Mouse (Mus musculus): ENCODE results near the gene Inpp4b. TPM values are rescaled to one million over a fixed set of nuclear protein-coding genes. Genes with fewer than 3 reads are reported as not detected.
"Not testable (repeated sequence)": the region's sequence is repeated elsewhere in the genome, so short reads cannot be mapped to it uniquely, and the experiment has no call there.

Inpp4b gene
- polyA plus RNA-seq, 1 experiment from 2014 or later: 10.2 TPM

GRCm38 (mm10) chr8:81996239-81996638 lies 653.9 kb downstream of the Inpp4b start:
- Histone ChIP-seq H3K4me2 (no peak overlapping the region), H3K9ac (no peak overlapping the region), H3K27ac (ENCODE audit: poor library complexity, severe bottlenecking) (no peak overlapping the region), H3K36me3 (no peaks in the 10 kb centered on the region), H3K4me3 (no peak overlapping the region), H3K9me3 (replicated peaks) (no peaks in the 10 kb centered on the region), H3K4me1 (replicated peaks) (no peaks in the 10 kb centered on the region), H3K27me3 (replicated peaks) (no peaks in the 10 kb centered on the region)
- ATAC-seq (ENCODE audit: insufficient number of reproducible peaks, low FRiP score): no peak
- 83% methylated on average over 3 of the region's 3 CpGs for WGBS

DNA sequence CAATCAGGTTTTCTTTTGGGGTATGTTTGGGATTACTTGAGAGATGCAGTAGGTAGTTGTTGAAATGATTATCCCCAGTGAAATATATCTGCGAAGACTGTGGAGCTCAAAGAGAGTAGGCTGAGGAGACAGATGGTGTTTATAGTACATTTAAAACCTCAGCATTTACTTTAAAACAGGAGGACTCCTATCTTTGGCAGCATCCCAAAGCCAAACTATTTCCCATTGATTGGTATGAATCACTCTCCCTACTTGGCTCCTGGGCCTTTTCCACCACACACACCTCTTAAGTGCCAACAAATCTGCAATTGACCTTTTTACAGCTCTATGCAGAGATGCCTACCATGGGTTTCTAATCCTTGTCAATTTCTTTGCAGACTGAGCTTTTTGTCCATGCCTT lies 654.5 kb downstream of the Inpp4b start:
- ATAC-seq (ENCODE audit: insufficient number of reproducible peaks, low FRiP score): no peak
- Histone ChIP-seq H3K4me2 (no peak overlapping the region), H3K9ac (no peak overlapping the region), H3K9me3 (replicated peaks) (no peaks in the 10 kb centered on the region), H3K4me1 (replicated peaks) (no peaks in the 10 kb centered on the region), H3K4me3 (no peak overlapping the region), H3K36me3 (no peaks in the 10 kb centered on the region), H3K27me3 (replicated peaks) (no peaks in the 10 kb centered on the region), H3K27ac (ENCODE audit: poor library complexity, severe bottlenecking) (no peak overlapping the region)
- 90% methylated on average over 1 of the region's 1 CpGs for WGBS

DNA sequence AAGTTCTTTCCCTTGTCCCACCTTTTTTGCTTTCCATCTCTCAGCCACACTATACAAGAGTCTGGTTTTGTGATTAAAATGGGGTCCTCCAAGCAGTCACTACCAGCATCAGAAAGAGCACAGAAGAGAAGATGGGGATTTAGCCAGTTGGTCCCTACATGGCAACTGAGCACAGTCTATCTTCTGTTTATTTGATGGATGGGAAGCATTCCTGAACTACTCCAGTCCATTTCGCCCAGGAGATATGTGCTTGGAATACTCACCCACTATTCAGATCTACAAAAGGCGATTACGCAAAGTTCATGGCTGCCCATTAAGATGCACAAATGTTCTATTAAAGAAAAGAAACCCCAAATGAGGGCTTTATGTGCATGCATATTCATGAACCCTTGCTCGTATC lies 661.8 kb downstream of the Inpp4b start:
- 83% methylated on average over 4 of the region's 4 CpGs for WGBS
- Histone ChIP-seq H3K36me3 (no peaks in the 10 kb centered on the region), H3K9me3 (replicated peaks) (no peaks in the 10 kb centered on the region), H3K4me1 (replicated peaks) (no peaks in the 10 kb centered on the region), H3K27ac (ENCODE audit: poor library complexity, severe bottlenecking) (no peak overlapping the region), H3K9ac (no peak overlapping the region), H3K4me3 (no peak overlapping the region), H3K4me2 (no peak overlapping the region), H3K27me3 (replicated peaks) (no peaks in the 10 kb centered on the region)
- no peak for ATAC-seq (ENCODE audit: insufficient number of reproducible peaks, low FRiP score)

DNA sequence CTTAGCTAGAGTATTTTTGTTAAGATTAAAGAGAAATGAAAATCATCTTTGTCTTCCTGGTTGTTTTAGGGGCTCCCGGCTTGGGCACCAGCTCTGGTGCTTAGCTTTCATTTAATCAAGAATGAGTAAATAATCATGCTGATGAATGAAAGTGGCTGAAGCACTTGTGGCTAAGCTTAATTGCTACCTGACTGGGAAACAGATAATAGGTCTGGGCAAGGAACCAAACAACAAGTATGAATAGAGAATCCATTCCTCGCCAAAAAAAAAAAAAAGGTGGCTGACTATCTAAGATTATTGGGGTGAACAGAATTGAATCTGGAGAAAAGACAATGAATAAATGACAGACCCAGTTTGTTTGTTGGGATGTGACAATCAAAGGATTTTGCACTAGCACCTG lies 663.1 kb downstream of the Inpp4b start:
- Histone ChIP-seq H3K4me3 (no peak overlapping the region), H3K9me3 (replicated peaks) (no peaks in the 10 kb centered on the region), H3K4me1 (replicated peaks) (no peaks in the 10 kb centered on the region), H3K27ac (ENCODE audit: poor library complexity, severe bottlenecking) (no peak overlapping the region), H3K36me3 (no peaks in the 10 kb centered on the region), H3K4me2 (no peak overlapping the region), H3K27me3 (replicated peaks) (no peaks in the 10 kb centered on the region), H3K9ac (no peak overlapping the region)
- WGBS: 82% methylated on average over 2 of the region's 2 CpGs
- ATAC-seq (ENCODE audit: insufficient number of reproducible peaks, low FRiP score): no peak

GRCm38 (mm10) chr8:82017792-82018191 lies 675.4 kb downstream of the Inpp4b start:
- ATAC-seq (ENCODE audit: insufficient number of reproducible peaks, low FRiP score): no peak
- no peaks in the 10 kb centered on the region for H3K9me3 ChIP-seq (replicated peaks)
- 92% methylated on average over 5 of the region's 5 CpGs for WGBS
- no peak overlapping the region for H3K4me3 ChIP-seq
- no peak overlapping the region for H3K4me2 ChIP-seq
- H3K27ac ChIP-seq (ENCODE audit: poor library complexity, severe bottlenecking): no peak overlapping the region
- H3K36me3 ChIP-seq: no peaks in the 10 kb centered on the region
- no peaks in the 10 kb centered on the region for H3K27me3 ChIP-seq (replicated peaks)
- no peaks in the 10 kb centered on the region for H3K4me1 ChIP-seq (replicated peaks)
- no peak overlapping the region for H3K9ac ChIP-seq

DNA sequence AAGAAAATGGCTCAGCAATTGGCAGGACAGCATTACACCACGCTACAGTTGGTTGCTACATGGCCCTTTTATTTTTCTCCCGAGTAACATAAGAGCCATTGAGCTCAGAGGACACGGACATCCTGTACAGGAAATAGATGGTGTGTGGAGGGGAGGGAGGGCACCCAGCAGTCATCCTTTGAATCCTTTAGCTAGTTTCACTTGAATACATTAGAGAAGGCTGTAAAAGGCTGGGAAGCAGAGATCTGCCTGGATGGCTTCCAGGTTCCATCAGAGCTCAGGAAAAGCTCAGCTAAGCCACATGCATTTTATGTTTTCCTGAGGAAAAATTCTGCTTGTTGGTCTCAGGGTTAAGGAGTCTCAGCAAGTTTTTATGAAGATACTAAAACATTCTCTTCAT lies 685.0 kb downstream of the Inpp4b start:
- no peaks in the 10 kb centered on the region for H3K9me3 ChIP-seq (replicated peaks)
- H3K27ac ChIP-seq (ENCODE audit: poor library complexity, severe bottlenecking): no peak overlapping the region
- H3K27me3 ChIP-seq (replicated peaks): no peaks in the 10 kb centered on the region
- H3K9ac ChIP-seq: no peak overlapping the region
- H3K4me1 ChIP-seq (replicated peaks): peaks cover 4% of the 10 kb centered on the region; the same call in 1 of the 2 replicates
- H3K36me3 ChIP-seq: no peaks in the 10 kb centered on the region
- H3K4me2 ChIP-seq: no peak overlapping the region
- 52% methylated on average over 3 of the region's 3 CpGs for WGBS
- H3K4me3 ChIP-seq: no peak overlapping the region
- no peak for ATAC-seq (ENCODE audit: insufficient number of reproducible peaks, low FRiP score)

GRCm38 (mm10) chr8:82028896-82029295 lies 686.5 kb downstream of the Inpp4b start:
- no peak overlapping the region for H3K4me3 ChIP-seq
- H3K4me2 ChIP-seq: no peak overlapping the region
- no peak overlapping the region for H3K9ac ChIP-seq
- no peak overlapping the region for H3K27ac ChIP-seq (ENCODE audit: poor library complexity, severe bottlenecking)
- WGBS: 26% methylated on average over 1 of the region's 1 CpGs
- H3K27me3 ChIP-seq (replicated peaks): no peaks in the 10 kb centered on the region
- H3K4me1 ChIP-seq (replicated peaks): peaks cover 4% of the 10 kb centered on the region; the same call in 1 of the 2 replicates
- H3K36me3 ChIP-seq: no peaks in the 10 kb centered on the region
- ATAC-seq (ENCODE audit: insufficient number of reproducible peaks, low FRiP score): no peak
- H3K9me3 ChIP-seq (replicated peaks): no peaks in the 10 kb centered on the region

DNA sequence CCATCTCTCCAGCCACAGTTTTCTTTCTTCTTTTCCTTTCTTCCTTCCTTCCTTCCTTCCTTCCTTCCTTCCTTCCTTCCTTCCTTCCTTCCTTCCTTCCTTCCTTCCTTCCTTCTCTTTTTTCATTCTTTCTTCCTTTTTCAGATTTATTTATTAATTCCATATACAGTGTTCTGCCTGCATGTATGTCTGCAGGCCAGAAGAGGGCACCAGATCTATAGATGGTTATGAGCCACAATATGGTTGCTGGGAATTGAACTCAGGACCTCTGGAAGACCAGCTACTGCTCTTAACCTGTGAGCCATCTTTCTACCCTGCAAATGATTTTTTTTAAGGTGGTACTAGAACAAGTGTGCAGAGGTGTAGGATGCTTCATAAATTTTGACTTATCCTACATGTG lies 689.7 kb downstream of the Inpp4b start:
- H3K9me3 ChIP-seq (replicated peaks); ATAC-seq (ENCODE audit: insufficient number of reproducible peaks, low FRiP score); H3K4me2 ChIP-seq; H3K27ac ChIP-seq (ENCODE audit: poor library complexity, severe bottlenecking); H3K36me3 ChIP-seq; H3K4me3 ChIP-seq; H3K27me3 ChIP-seq (replicated peaks); H3K9ac ChIP-seq; H3K4me1 ChIP-seq (replicated peaks): not testable (repeated sequence)

- Histone ChIP-seq H3K27ac (ENCODE audit: poor library complexity, severe bottlenecking) (no peak overlapping the region), H3K27me3 (replicated peaks) (no peaks in the 10 kb centered on the region), H3K4me3 (no peak overlapping the region), H3K9me3 (replicated peaks) (no peaks in the 10 kb centered on the region), H3K4me1 (replicated peaks) (no peaks in the 10 kb centered on the region), H3K9ac (no peak overlapping the region), H3K4me2 (no peak overlapping the region), H3K36me3 (no peaks in the 10 kb centered on the region)
- 66% methylated on average over 3 of the region's 3 CpGs for WGBS
- ATAC-seq (ENCODE audit: insufficient number of reproducible peaks, low FRiP score): no peak
Observed at GRCm38 (mm10) chr8:82054030-82054429, 711.7 kb downstream of the Inpp4b start.

- no peak for ATAC-seq (ENCODE audit: insufficient number of reproducible peaks, low FRiP score)
- H3K4me3 ChIP-seq: no peak overlapping the region
- no peaks in the 10 kb centered on the region for H3K36me3 ChIP-seq
- no peak overlapping the region for H3K9ac ChIP-seq
- no peaks in the 10 kb centered on the region for H3K9me3 ChIP-seq (replicated peaks)
- no peaks in the 10 kb centered on the region for H3K4me1 ChIP-seq (replicated peaks)
- WGBS: 67% methylated on average over 3 of the region's 3 CpGs
- H3K4me2 ChIP-seq: no peak overlapping the region
- H3K27ac ChIP-seq (ENCODE audit: poor library complexity, severe bottlenecking): no peak overlapping the region
- no peaks in the 10 kb centered on the region for H3K27me3 ChIP-seq (replicated peaks)
Observed at GRCm38 (mm10) chr8:82067619-82068018, 725.3 kb downstream of the Inpp4b start.

DNA sequence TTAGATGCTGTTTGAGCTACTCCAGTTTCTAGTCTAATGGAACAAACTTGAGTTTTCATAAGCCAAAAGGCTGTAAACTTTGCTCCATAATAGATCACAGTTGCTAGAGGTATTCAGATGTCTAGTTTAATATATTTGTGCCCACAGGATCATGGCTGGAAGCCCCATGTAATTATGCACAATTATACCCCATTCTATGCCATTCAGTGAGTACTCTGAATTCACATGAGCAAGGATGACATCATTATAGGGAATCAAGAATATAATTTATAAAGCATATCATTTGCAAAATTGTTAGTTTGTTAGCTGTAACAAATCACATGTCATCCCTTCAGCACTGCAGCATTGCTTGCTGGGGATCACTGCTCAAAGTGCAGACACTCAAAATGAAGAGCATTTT lies 736.9 kb downstream of the Inpp4b start:
- Histone ChIP-seq H3K27me3 (replicated peaks) (no peaks in the 10 kb centered on the region), H3K9me3 (replicated peaks) (no peaks in the 10 kb centered on the region), H3K4me1 (replicated peaks) (no peaks in the 10 kb centered on the region), H3K9ac (no peak overlapping the region), H3K4me3 (no peak overlapping the region), H3K4me2 (no peak overlapping the region), H3K27ac (ENCODE audit: poor library complexity, severe bottlenecking) (no peak overlapping the region), H3K36me3 (no peaks in the 10 kb centered on the region)
- no peak for ATAC-seq (ENCODE audit: insufficient number of reproducible peaks, low FRiP score)

- WGBS: 79% methylated on average over 7 of the region's 7 CpGs
Observed at GRCm38 (mm10) chr8:82086631-82087030, 744.3 kb downstream of the Inpp4b start.

More at GRCm38 (mm10) chr8:82086631-82087030, 744.3 kb downstream of the Inpp4b start:
- not testable (repeated sequence) for H3K4me1 ChIP-seq (replicated peaks); H3K27me3 ChIP-seq (replicated peaks); H3K4me2 ChIP-seq; H3K4me3 ChIP-seq; H3K9ac ChIP-seq; H3K27ac ChIP-seq (ENCODE audit: poor library complexity, severe bottlenecking); H3K36me3 ChIP-seq; ATAC-seq (ENCODE audit: insufficient number of reproducible peaks, low FRiP score); H3K9me3 ChIP-seq (replicated peaks)
